Mouse (Mus musculus): Measurements from ENCODE around the gene Dnmt1.

DNA sequence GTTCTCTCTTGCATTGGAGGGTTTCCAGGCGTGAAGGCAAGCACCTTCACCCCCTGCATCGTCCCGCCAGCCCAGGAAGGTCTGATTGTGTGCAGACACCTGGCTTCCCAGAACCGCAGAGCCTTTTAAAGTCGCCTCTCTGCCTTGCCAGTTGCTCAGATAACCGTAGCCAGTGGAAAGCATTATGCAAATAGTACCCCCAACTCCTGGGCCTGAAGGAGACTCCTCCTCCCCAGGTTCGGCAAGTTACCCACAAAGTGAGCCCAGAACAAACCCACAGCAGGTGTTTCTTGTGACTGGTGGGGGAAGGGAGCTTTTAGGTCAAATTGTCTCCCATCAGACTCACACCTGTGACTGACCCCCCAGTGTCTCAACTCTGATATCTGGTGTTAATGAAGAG is 28.3 kb upstream of the Dnmt1 start:
- no peak for TF ChIP-seq POLR2A (IDR thresholded peaks at IDR 0.05; ENCODE audit: insufficient read depth, low read depth, low read length)
- TF ChIP-seq CTCF (IDR thresholded peaks at IDR 0.05), result no peak

All from heart, adult 2 months (tissue).